Mouse (Mus musculus) forebrain, embryonic 13.5 days (tissue): ENCODE measurements around the gene Urb2. TPM values are rescaled to one million over a fixed set of nuclear protein-coding genes. Genes with fewer than 3 reads are reported as not detected.
A peak's percentile ranks its signal among the peaks of the same experiment; 100 is the strongest.

Experiments
- ATAC-seq: fragments of 200-750 bp; cut with Nextera tagmentation; 2 replicates; pipeline ENCODE4 v1.8.0; 2017
- H3K27ac ChIP-seq: fragments of 300-500 bp; sonication (generic); 2 replicates; pipeline ENCODE4 v1.5.1; 2015; ENCODE audit warnings: inconsistent platforms, mild to moderate bottlenecking, moderate library complexity
- H3K27me3 ChIP-seq: fragments of 300-500 bp; sonication (generic); 2 replicates; pipeline ENCODE4 v1.6.1; 2015; ENCODE audit warnings: mild to moderate bottlenecking, inconsistent platforms
- H3K36me3 ChIP-seq: fragments of 300-500 bp; sonication (generic); 2 replicates; pipeline ENCODE4 v1.6.1; 2015; ENCODE audit warnings: mild to moderate bottlenecking, inconsistent platforms; ENCODE audit not compliant: poor library complexity, severe bottlenecking
- H3K4me1 ChIP-seq: fragments of 300-500 bp; sonication (generic); 2 replicates; pipeline ENCODE4 v1.6.1; 2015; ENCODE audit warnings: inconsistent platforms
- H3K4me2 ChIP-seq: fragments of 300-500 bp; sonication (generic); 2 replicates; pipeline ENCODE4 v1.6.1; 2015; ENCODE audit warnings: inconsistent platforms, mild to moderate bottlenecking, moderate library complexity
- H3K4me3 ChIP-seq: fragments of 300-500 bp; sonication (generic); 2 replicates; pipeline ENCODE4 v1.5.1; 2015; ENCODE audit warnings: mild to moderate bottlenecking, inconsistent platforms
- H3K9ac ChIP-seq: fragments of 300-500 bp; sonication (generic); 2 replicates; pipeline ENCODE4 v1.6.1; 2015; ENCODE audit warnings: mild to moderate bottlenecking, inconsistent platforms
- H3K9me3 ChIP-seq: fragments of 300-500 bp; sonication (generic); replicated peaks from 2 replicates; pipeline ENCODE4 v1.6.1; 2016; ENCODE audit warnings: inconsistent platforms
- WGBS: fragments of 180-500 bp; shearing (Covaris S2); methylation state at CpG from one replicate; pipeline ENCODE4 v1.1.7; 2015; 5-methylcytosine and 5-hydroxymethylcytosine counted together
- polyA plus RNA-seq: library from polyadenylated mRNA; unstranded; fragments of >200 nt; fragmentation: Nextera tagmentation; extraction: Ambion mirVana; gene quantifications from 2 replicates; pipeline ENCODE4 v1.2.1, GENCODE M21; 2015

Urb2 gene
- polyA plus RNA-seq: 3.2 and 3.5 TPM in 2 replicates

- under 1% methylated on average over 62 of the region's 74 CpGs for WGBS
- peaks cover 22% of the 10 kb centered on the region for H3K36me3 ChIP-seq
- H3K4me2 ChIP-seq: peak within 1 kb of the TSS; percentile 75
- H3K4me1 ChIP-seq: peaks cover 40% of the 10 kb centered on the region
- H3K27ac ChIP-seq: peak within 1 kb of the TSS; percentile 87
- H3K9ac ChIP-seq: peak within 1 kb of the TSS; percentile 81
- H3K4me3 ChIP-seq: peak within 1 kb of the TSS; percentile 86
- H3K9me3 ChIP-seq: no peaks in the 10 kb centered on the region
- no peaks in the 10 kb centered on the region for H3K27me3 ChIP-seq
- ATAC-seq: peak; percentile 94
Measured at GRCm38 (mm10) chr8:124021237-124022227, at the start of gene Urb2, which contains the start of gene Taf5l. Gene Urb2 (plus strand): TSS chr8:124021508. Gene Taf5l (minus strand): TSS chr8:124021397.

GRCm38 (mm10) chr8:123973495-123973894, 47.8 kb upstream of the Urb2 start:
- no peak overlapping the region for H3K9ac ChIP-seq
- H3K27ac ChIP-seq: no peak overlapping the region
- H3K4me3 ChIP-seq: no peak overlapping the region
- no peaks in the 10 kb centered on the region for H3K36me3 ChIP-seq
- H3K4me1 ChIP-seq: no peaks in the 10 kb centered on the region
- H3K27me3 ChIP-seq: no peaks in the 10 kb centered on the region
- 85% methylated on average over 1 of the region's 1 CpGs for WGBS
- H3K9me3 ChIP-seq: no peaks in the 10 kb centered on the region
- H3K4me2 ChIP-seq: no peak overlapping the region
- no peak for ATAC-seq

- H3K9ac ChIP-seq: no peak overlapping the region
- no peak for ATAC-seq
- H3K4me3 ChIP-seq: no peak overlapping the region
- 91% methylated on average over 4 of the region's 4 CpGs for WGBS
- peaks cover 18% of the 10 kb centered on the region for H3K4me1 ChIP-seq
- H3K27ac ChIP-seq: no peak overlapping the region
- no peaks in the 10 kb centered on the region for H3K27me3 ChIP-seq
- no peak overlapping the region for H3K4me2 ChIP-seq
- H3K36me3 ChIP-seq: no peaks in the 10 kb centered on the region
- no peaks in the 10 kb centered on the region for H3K9me3 ChIP-seq
Measured at GRCm38 (mm10) chr8:123977499-123977898, 43.8 kb upstream of the Urb2 start.

- H3K4me3 ChIP-seq: no peak overlapping the region
- WGBS: 71% methylated on average over 14 of the region's 14 CpGs
- no peak overlapping the region for H3K27ac ChIP-seq
- ATAC-seq: no peak
- no peaks in the 10 kb centered on the region for H3K36me3 ChIP-seq
- no peak overlapping the region for H3K9ac ChIP-seq
- no peaks in the 10 kb centered on the region for H3K27me3 ChIP-seq
- H3K9me3 ChIP-seq: no peaks in the 10 kb centered on the region
- no peak overlapping the region for H3K4me2 ChIP-seq
- peaks cover 19% of the 10 kb centered on the region for H3K4me1 ChIP-seq
Measured at GRCm38 (mm10) chr8:123978166-123978838, 43.0 kb upstream of the Urb2 start.

GRCm38 (mm10) chr8:123978926-123979325, 42.4 kb upstream of the Urb2 start:
- Histone ChIP-seq H3K27me3 (no peaks in the 10 kb centered on the region), H3K9me3 (no peaks in the 10 kb centered on the region), H3K9ac (no peak overlapping the region), H3K4me3 (no peak overlapping the region), H3K27ac (no peak overlapping the region), H3K36me3 (no peaks in the 10 kb centered on the region), H3K4me2 (no peak overlapping the region), H3K4me1 (peaks cover 19% of the 10 kb centered on the region)
- ATAC-seq: no peak
- WGBS: 83% methylated on average over 8 of the region's 8 CpGs

GRCm38 (mm10) chr8:123980239-123980638, 41.1 kb upstream of the Urb2 start:
- H3K4me2 ChIP-seq: no peak overlapping the region

GRCm38 (mm10) chr8:123981674-123982073, 39.6 kb upstream of the Urb2 start:
- no peak for ATAC-seq

More at GRCm38 (mm10) chr8:123980239-123980638, 41.1 kb upstream of the Urb2 start:
- Histone ChIP-seq H3K9ac (no peak overlapping the region), H3K9me3 (no peaks in the 10 kb centered on the region), H3K36me3 (no peaks in the 10 kb centered on the region), H3K4me1 (peaks cover 19% of the 10 kb centered on the region), H3K4me3 (no peak overlapping the region), H3K27ac (no peak overlapping the region), H3K27me3 (no peaks in the 10 kb centered on the region)
- WGBS: 79% methylated on average over 4 of the region's 4 CpGs
- no peak for ATAC-seq

GRCm38 (mm10) chr8:123982291-123982793, 39.0 kb upstream of the Urb2 start:
- peak; percentile 52 for ATAC-seq
- Histone ChIP-seq H3K4me2 (peak overlapping the region; percentile 93), H3K4me3 (peak overlapping the region; percentile 84), H3K9ac (peak overlapping the region; percentile 84), H3K27ac (peak overlapping the region; percentile 55; the same call in 1 of the 2 replicates), H3K4me1 (peaks cover 19% of the 10 kb centered on the region), H3K9me3 (no peaks in the 10 kb centered on the region), H3K27me3 (no peaks in the 10 kb centered on the region), H3K36me3 (no peaks in the 10 kb centered on the region)
- WGBS: under 1% methylated on average over 48 of the region's 48 CpGs

More at GRCm38 (mm10) chr8:123981674-123982073, 39.6 kb upstream of the Urb2 start:
- H3K9me3 ChIP-seq: no peaks in the 10 kb centered on the region
- no peak overlapping the region for H3K9ac ChIP-seq
- H3K27ac ChIP-seq: no peak overlapping the region
- 48% methylated on average over 4 of the region's 4 CpGs for WGBS
- peak overlapping the region; percentile 93 for H3K4me2 ChIP-seq
- peak overlapping the region; percentile 2; the same call in 1 of the 2 replicates for H3K4me3 ChIP-seq
- no peaks in the 10 kb centered on the region for H3K27me3 ChIP-seq
- peaks cover 19% of the 10 kb centered on the region for H3K4me1 ChIP-seq
- H3K36me3 ChIP-seq: no peaks in the 10 kb centered on the region

- Histone ChIP-seq H3K27ac (peak within 1 kb of the TSS; percentile 55), H3K4me3 (peak within 1 kb of the TSS; percentile 84), H3K9me3 (no peaks in the 10 kb centered on the region), H3K4me2 (peak within 1 kb of the TSS; percentile 93), H3K27me3 (no peaks in the 10 kb centered on the region), H3K4me1 (peaks cover 19% of the 10 kb centered on the region), H3K9ac (peak within 1 kb of the TSS; percentile 84), H3K36me3 (no peaks in the 10 kb centered on the region)
- WGBS: under 1% methylated on average over 40 of the region's 56 CpGs
- ATAC-seq: peak; percentile 90
Measured at GRCm38 (mm10) chr8:123982826-123983400, 38.4 kb upstream of the Urb2 start, which contains the start of gene Abcb10. Gene Abcb10 (minus strand): TSS chr8:123983122.

GRCm38 (mm10) chr8:123988605-123989038, 32.7 kb upstream of the Urb2 start:
- WGBS: 80% methylated on average over 6 of the region's 6 CpGs
- H3K4me3 ChIP-seq: no peak overlapping the region
- H3K27me3 ChIP-seq: no peaks in the 10 kb centered on the region
- H3K9ac ChIP-seq: no peak overlapping the region
- no peak overlapping the region for H3K27ac ChIP-seq
- H3K4me1 ChIP-seq: no peaks in the 10 kb centered on the region
- H3K4me2 ChIP-seq: no peak overlapping the region
- peaks cover 3% of the 10 kb centered on the region; the same call in 1 of the 2 replicates for H3K36me3 ChIP-seq
- ATAC-seq: no peak
- H3K9me3 ChIP-seq: no peaks in the 10 kb centered on the region

GRCm38 (mm10) chr8:123989128-123989527, 32.2 kb upstream of the Urb2 start:
- no peak overlapping the region for H3K4me2 ChIP-seq
- peaks cover 6% of the 10 kb centered on the region for H3K36me3 ChIP-seq
- H3K4me3 ChIP-seq: no peak overlapping the region
- H3K27me3 ChIP-seq: no peaks in the 10 kb centered on the region
- no peaks in the 10 kb centered on the region for H3K9me3 ChIP-seq
- H3K4me1 ChIP-seq: no peaks in the 10 kb centered on the region
- no peak overlapping the region for H3K27ac ChIP-seq
- 77% methylated on average over 7 of the region's 7 CpGs for WGBS
- no peak for ATAC-seq
- H3K9ac ChIP-seq: no peak overlapping the region
